Mouse (Mus musculus) monocyte, adult 2 months (primary cell): ENCODE results near the gene Fhit.

Source experiments
- DNase-seq, 2 experiments: peaks; one replicate each; pipeline ENCODE4 v3.0.0; 2022; ENCODE audit warnings: low spot score in 2 of 2, low read depth in 1 of 2

Fhit gene

DNA sequence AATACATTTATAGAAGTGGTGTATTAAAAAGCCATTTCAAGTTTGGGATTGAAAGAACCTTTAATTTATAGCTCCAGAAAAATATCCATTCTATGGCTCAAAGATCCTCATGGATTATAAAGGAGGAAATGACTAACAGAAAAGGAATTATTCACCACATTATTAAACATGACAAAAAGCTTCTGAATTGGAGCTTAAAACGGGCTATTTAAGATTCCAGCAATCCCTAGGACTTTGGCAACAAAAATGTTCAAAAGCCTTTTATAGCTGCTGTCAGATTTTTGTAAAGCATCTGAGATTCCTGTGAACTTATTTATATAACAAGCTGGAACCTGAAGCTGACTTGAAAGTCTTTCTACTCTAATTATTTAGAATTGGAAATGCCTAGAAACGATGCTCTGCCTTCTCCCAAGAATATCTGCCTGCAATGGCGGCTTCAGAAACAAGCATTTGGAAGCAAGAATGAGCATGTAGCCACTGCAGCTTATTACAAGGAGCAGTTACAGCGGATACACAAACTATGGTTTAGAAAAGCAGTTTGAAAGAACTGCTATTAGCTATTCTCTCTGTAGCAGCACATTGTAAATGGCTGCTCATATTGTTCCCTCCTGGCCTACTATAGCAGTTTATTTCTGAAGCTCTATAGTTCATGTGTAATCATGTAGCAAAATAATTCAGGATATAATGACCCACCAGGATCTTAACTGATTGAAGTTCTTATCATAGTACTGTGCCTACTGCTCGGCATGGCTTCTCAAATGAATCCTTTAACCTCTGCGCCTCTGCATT is 995.0 kb downstream of the Fhit start:
- DNase-seq, result no peak

DNA sequence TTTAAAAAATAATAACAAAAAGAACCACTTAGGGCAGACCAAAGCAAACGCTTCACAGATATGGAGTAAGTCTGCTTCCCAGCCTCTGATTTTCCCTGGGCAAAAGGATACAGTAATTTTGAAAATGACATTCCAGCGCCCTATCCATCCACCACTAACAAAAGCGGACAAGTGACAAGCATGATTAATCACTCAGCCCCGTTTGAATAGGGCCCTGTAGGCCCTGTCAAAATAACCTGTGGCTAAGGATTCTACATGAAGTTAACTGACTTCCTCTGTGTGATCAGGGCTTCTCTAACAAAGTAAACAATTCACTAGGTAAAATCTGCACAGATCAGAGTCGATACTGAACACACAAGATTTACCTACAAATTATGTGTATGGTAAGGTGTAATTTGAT is 1012.0 kb downstream of the Fhit start:
- DNase-seq, result no peak

DNA sequence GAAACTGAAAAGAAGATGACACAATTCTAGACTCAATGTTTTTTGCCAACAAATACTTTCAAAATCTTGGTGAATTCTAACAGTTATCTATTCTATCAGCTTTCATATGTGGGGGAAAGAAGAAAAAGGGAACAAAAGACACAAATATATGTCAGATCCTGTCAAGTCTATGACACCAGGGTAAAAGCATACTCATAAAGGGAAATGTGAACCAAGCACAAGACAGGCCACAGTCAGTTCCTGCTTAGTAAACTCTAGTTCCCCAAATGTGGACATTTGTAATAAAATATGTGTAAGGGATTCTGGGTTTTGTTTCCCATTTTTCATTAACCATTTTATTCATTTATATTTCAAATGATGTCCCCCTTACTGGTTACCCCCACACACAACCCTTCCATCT is 1022.5 kb downstream of the Fhit start:
- peak in 1 of 2 experiments; percentile 4 for DNase-seq

DNA sequence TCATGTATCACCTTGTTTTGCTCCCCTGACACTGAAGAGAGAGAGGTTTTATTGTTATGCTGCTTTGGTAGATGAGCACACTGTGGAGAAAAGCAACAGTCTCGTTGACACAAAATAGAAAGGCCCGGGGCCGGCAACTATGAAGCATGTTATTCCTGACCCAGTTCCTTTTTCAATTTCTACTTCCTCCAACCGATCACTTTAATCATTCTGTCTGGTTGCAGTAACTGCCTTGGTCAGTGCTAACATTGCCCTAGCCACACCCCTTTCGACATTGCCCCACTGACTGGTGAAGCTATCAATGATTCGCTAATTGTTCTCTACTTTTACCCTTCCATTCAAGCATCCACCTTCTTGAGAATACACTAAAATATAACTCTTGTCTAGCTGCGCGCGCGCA is 1028.0 kb downstream of the Fhit start:
- no peak for DNase-seq

DNA sequence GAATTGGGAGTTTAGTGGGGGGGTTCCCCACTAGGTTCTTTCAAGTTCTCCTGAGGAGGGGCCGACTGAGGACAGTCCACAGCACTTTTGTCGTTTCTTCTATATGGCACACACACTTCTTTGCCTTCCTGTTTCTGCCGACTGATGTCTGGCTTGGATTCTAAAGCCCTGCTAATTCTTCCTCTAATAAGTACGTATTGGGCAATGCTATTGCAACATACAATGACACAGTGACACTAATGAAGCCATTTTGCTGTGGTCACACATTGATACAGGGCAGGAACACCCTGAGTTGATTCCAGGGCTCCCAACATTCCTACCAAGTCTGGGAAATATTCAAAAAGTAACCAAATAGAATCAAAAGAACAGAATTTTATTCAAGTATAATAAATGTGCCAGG is 1032.2 kb downstream of the Fhit start:
- DNase-seq, result no peak

DNA sequence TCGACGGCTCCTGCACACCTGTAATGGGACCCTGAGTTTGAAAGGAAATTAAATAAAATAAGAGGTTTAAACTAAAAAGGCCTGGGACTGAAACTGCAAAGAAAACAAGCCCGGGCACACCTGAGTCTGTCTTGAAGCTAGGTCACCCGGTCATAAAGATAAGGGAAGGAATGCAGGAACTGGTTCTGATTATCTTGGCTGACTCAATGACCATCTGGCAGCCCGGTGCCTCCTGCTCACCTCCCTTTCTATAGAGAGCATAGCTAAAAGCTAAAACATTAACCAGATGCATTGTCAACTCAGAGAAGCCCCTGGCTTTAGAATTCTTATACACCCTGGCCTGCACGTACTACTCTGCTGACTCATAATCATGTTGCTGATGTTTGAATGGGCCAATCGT is 1032.7 kb downstream of the Fhit start:
- DNase-seq, result no peak

DNA sequence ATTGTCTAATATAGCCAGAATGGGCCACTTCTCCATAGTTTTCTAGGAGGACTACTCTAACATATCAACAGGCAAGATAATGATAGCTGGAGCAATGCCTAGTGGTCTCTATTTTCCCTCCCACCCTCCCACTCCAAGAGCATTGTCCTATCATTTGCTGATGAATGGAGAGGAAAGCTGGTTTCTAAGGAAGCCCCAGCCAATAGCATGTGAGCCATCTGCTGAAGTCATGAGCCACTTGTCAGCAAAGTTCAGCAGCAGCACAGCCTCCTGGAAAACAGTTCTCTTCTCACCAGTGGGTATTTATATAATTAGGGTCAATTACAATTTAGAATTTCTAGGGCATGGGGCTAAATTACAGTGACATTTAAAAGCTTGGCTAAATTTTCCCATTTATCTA is 1035.3 kb downstream of the Fhit start:
- no peak for DNase-seq

DNA sequence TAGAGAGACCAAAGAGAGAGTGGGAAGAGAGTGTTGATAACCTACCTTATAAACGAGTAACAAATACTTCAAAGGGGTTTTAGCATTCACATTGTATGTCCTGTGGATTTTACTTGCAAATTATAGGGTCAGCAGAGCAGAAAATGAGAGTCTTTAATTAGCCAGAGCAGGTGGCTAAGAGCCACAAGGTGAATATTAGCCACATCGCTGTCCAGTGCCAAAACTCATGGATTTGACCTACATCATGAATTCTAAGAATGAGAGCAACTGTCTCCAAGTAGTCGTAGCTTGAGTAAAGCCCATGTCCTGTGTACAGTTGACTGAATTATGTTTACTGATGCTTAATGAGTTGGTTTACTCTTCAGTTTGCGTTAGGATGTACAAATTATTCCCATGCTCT is 1039.7 kb downstream of the Fhit start:
- DNase-seq, result no peak

DNA sequence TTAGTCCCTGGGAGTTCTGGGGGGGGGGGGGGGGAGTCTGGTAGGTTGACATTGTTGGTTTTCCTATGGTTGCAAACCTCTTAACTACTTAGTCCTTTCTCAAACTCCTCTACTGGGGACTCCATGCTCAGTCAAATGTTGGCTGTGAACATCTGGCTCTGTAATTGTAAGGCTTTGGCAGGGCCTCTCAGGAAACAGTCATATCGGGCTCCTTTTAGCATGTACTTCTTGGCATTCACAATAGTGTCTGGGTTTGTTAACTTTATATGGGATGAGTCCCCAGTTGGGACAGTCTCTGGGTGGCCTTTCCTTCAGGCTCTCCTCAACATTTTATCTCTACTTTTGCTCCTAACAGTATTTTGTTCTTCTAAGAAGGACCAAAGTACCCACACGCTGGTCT is 1065.6 kb downstream of the Fhit start:
- DNase-seq, result no peak

DNA sequence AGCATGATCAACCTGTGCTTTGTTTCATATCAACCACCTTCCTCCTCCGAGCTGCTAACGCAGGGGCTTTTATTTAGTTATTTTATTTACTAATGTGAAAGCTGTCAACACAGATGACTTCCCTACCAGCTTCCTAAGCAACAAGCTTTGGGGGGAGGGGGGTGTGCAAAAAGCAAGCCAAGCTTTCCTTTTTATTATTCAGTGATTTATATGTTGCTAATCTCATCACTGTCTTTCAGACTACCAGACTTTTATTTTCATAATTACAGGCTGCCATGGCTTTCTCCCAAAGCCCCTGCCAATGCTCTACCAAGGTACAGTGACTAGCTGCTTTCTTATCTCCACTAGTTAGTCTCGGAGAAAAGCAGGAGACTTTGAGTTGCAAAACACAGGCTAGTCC is 1082.8 kb downstream of the Fhit start:
- no peak for DNase-seq

DNA sequence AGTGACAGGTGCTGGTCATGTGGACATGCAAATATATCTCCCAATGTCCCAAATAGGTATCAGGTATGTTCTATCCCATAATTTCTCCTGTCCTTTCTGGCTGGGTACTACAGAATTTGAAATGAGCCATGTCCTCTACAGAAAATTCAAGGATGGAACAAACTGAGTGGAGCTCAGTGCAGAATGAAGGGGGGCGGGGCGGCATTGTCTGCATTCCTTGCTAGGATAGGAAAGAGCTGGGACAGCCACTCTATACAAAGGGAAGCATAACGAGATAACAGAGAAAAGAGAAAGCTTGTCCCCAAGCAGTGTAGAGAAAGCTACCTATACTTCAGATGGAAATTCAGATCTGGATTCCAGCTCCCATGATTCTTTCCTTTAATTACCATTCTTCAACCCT is 1111.9 kb downstream of the Fhit start:
- DNase-seq, result no peak

DNA sequence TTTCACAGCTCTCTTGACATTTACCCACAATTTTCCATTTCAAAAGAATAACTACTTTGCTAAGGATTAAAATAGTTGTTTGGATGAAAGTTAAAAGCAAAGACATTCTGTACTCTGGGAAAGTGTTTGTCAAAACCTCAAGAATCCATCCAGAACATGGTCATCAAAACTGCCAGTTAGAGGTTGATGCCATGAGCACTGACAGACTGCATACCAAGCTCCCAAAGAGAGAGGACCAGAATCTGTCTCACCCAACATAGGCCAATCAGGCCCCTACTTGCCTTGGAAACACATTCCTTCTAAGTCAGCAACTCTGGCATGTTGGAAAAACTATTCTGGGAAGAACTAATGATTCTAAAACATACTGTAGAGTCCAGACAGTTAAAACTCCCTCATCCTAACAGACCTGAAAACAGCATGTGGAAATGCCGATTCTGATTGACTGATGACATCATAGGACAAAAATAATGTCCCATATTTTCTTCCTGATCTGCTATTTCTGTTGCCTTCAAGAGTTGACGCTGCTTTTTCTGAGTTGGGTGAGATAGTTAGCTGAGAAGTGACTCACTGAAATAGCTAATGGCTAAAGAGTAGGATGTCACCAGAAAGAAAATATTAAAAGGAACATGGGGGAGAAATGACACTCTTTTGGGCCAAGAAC is 1114.6 kb downstream of the Fhit start:
- DNase-seq, result no peak

DNA sequence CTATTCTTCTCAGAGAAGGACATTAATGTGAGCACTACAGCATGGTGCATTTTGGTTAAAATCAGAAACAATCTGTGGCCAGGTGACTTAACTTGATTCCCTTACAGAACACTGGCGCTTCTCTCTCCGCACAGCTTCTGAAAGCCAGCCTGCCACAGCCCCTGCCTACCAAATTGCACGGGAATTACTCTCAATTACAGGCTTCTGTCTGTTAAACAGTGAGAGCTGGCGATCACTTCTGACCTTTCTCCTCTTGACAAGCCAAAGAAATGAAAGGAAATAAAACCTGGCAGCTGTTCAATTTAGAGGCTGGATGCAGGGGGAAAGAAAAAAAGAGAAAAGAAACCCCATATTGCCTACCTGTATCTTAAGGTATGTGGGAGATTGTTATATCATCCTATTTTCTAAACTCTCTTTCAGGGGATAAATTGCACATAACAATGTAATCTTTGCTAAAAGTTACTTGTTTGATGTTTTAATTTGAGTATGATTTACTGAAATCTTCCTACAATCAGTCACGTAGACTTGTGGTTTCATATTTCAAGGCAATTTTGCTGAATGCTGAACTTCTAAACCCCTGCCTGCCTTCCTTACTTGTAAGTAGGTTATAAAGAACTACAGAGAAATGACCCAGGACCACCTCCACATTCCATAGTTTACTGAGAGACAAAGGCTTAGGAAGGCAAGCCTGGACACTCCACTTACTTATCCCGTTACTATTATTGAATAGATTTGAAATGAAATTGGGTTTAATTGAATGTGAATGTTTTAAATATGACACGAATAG is 1115.3 kb downstream of the Fhit start:
- no peak for DNase-seq

DNA sequence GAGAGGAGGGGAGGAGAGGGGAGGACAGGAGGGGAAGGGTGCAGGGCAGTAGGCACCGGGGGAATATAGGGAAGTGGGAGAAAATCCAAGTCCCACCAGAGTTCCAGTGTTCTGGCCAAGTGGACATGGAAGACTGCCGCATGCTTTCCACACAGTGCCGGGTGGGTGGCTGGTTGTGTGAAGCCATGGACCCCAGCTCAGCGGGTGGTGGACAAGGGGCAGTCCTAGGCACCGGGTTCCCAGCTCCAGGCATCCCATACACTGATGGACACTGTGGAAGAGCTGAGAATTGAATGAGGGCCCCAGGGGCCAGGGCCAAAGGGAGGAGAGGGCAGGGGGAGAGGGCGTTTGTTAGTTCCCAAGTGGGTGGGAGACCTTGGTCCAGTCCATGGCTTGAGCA is 1123.8 kb downstream of the Fhit start:
- DNase-seq, result no peak

DNA sequence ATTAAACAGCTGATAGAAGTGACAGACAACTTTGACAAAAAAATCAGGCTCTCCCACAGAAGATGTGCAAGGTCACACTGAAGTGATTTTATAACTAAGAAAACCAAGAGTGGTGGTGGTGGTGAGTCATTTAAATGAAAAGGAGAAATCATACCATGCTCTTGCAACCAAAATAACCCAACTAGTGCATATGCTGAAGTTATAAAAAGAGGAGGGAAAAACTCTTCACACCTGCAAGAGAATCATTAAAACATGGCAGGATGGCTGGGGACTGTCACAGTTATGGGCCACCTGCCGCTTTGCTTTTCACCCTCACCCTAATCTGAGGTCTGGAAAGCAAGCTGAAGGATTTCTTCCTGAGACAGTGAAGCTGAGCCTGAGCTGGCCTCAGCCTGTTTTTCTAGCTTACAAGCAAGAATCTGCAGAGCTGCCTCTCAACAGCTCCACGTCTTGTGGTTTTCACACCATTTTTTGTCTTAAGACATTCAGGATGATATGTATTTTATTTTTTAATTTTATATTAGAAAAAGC is 1125.1 kb downstream of the Fhit start:
- DNase-seq, result no peak

DNA sequence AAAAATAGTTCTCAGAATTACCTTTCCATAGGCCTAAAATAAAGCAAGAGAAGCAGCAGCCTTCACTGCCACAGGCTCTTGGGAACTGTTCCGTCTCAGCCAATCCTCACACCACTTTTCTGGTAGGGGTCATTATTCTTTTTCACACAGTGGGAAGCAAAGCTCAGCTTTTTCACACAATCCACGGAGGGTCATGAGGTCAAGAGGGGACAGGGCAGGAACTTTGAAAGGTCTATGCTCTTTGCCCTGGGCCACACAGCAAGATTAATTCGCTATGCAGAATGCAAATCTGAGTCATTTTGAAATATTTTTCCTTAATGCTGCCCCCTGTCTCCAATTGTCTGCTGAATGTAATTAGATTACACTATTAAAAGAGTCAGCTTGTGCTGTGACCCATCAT is 1126.2 kb downstream of the Fhit start:
- no peak for DNase-seq

DNA sequence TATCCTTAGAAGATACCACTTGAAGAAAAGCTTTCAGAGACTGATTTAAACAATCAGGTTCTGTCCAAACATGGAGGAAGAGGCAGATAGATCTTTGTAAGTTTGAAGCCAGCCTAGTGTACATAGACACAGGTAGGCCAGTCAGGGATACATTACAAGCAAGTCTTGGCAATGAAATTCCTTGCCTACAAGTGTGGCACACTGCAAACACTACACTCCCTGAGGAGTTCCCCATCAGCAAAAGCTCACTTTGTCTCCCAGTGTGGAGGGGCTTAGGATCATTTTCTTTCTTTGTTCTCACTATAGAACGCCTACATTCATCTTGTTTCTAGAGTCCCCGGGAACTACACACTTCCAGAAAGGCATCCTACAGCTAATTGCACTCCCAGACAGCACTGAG is 1126.6 kb downstream of the Fhit start:
- no peak for DNase-seq

DNA sequence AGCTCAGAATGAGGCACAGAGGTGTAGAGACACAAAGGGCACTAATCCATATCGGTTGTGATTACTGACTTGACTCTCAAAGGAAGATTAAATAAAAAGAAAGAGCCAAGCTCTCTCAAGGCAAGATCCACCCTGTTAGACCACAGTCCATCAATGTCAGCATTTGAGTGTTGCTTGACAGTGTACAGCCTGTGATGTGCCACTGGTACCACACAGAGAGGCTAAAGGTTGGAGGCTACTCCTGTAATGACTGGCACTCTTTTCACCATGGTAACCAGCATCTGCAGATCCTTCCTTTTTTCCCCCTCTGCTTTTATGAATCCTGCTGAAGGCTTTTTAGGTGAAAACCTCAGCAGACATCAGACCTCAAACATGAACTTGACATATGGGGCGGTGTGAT is 1138.5 kb downstream of the Fhit start:
- DNase-seq, result no peak

DNA sequence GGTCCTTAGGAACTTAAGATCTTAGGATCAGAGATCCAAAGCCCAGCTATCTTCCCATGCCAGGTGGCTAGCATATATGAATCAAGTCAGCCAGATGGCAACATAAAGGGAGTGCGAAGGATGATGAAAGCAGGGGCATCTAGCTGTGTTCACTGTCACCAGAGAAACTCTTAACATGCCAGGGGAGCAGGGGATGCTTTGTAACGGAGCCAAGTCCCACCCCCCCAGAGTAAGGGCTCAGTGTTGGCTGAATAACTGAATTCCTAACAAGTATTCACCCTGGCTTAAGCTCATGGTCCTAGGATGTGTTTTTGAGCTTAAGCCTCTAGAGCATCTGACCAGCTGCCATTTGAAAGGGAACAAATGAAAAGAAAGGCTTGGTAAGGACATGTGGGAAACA is 1139.5 kb downstream of the Fhit start:
- no peak for DNase-seq

DNA sequence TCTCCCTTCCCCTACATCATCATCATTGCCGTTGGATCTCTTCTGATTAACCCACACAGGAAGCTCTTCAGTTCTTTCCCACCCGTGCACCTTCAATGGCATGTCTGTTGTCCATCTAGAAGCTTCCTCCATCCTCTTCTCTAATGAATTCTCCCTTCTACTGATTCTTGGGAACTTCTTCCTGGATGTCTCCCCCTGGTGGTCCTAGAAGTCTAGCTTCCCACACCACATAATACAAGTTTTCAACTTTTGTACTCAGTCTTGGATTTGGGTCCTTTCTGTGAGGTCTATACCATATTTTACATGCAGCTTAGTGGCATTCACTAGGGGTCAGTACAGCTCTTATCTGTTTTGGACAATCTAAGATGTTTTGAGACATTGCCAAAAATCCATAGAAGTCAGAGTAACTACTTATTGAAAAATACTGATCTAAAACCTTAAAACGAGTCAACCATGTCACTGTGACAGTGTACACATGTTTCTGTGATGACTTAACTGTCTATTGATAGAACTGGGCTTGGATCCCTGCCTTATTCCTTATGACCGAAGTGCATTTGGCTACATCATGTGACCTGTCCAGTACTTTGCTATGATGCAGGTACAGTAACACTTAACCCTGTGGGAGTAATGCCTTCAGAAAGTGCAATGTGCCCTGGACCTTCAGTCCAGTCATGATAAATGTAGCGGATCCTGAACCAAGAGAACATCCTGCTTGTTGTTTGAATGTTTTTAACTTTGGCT is 1141.3 kb downstream of the Fhit start:
- no peak for DNase-seq

DNA sequence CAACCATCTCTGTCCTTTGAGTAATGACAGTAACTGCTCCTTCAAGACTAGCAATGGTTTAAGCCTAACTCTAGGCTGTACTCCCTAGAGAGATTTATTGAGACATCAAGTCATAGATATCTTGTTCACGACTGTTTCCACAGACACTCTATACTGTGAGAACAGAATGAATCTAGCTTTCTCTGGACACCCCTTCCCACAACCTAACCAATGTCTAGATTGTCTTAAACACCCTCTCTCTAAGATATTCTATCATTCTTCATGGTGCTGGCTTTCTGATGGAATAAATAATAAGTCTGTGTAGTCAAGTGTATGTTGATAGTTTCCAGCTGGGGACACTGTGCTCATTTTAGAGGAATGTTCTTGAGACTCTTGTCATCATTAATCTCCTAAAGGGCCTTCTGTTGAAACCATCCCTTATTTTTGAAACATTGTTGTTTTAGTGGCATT is 1148.0 kb downstream of the Fhit start:
- DNase-seq, result no peak
